Mouse (Mus musculus): ENCODE results near the gene 0610010F05Rik. TPM values are rescaled to one million over a fixed set of nuclear protein-coding genes. Genes with fewer than 3 reads are reported as not detected.

Gene 0610010F05Rik
- polyA plus RNA-seq (2015; fragmentation: Nextera tagmentation; extraction: Ambion mirVana) = 12.4 and 13.9 TPM in 2 replicates

DNA sequence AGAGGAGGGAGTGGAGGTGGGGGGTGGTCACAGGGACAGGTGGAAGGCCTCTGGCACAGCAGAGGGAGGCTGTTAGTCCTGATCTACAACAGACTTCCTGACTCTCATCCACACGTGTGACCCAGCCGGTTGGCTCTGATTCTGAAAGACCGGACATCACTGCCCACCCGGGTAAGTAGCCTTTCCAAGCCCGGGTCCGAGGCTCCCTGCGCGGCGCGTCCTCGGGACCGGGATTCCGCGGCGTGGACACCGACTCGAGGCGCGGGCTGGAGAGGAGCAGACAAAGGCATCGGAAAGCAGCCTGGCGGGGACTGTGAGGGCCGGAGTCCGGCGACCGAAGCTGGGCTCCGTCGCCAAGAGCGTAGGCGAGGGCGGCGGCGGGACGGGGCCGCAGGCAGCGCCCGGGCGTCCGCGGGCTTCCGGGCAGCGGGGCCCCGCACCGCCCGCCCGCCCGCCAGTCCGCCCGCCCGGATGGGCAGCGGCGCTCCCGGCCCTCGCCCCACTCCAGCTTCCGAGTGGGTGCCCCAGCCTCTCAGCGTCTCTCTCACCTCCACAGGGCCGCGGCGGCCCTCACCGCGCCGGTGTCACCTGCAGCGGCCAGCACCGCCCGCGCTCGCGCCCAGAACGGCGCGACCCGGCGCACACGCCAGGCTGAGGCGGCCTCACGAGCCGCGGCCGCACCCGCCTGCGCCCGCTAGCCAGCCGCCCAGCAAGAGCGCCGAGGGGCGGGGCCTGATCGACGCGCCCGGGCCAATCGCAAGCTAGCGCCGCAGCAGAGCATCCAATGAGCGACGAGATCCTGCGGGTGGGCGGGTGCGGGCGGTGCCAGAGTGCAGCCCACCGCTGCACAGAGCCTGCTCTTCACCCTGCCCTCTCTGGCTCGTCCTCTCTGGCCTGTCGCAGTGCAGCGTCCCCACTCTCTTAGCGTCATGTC is at the start of gene 0610010F05Rik:
0610010F05Rik (minus strand) TSS at position 695 of the 934 bp plus-strand sequence.
- no peak for TF ChIP-seq CTCF (IDR thresholded peaks at IDR 0.05; ENCODE audit: low read depth)
- no peaks in the 10 kb centered on the region for H3K4me1 ChIP-seq (replicated peaks; ENCODE audit: control insufficient read depth, insufficient read depth, low read length)
- no peaks in the 10 kb centered on the region for H3K36me3 ChIP-seq (ENCODE audit: control insufficient read depth, insufficient read depth)
- no peaks in the 10 kb centered on the region for H3K9me3 ChIP-seq (ENCODE audit: control insufficient read depth)
- peak within 1 kb of the TSS; percentile 87 for H3K27ac ChIP-seq (ENCODE audit: low read depth, low read length)
- whole genome bisulfite sequencing = under 1% methylated on average over 88 of the region's 103 CpGs
- no peaks in the 10 kb centered on the region for H3K27me3 ChIP-seq (replicated peaks; ENCODE audit: control insufficient read depth, insufficient read depth, low read length)
- ATAC-seq = peak; percentile 98
- peak within 1 kb of the TSS; percentile 95 for H3K4me2 ChIP-seq (replicated peaks; ENCODE audit: low read depth)
- H3K4me3 ChIP-seq (ENCODE audit: low read depth, low read length) = peak within 1 kb of the TSS; percentile 90
- peak within 1 kb of the TSS; percentile 89 for H3K9ac ChIP-seq (ENCODE audit: low read depth, low read length)

DNA sequence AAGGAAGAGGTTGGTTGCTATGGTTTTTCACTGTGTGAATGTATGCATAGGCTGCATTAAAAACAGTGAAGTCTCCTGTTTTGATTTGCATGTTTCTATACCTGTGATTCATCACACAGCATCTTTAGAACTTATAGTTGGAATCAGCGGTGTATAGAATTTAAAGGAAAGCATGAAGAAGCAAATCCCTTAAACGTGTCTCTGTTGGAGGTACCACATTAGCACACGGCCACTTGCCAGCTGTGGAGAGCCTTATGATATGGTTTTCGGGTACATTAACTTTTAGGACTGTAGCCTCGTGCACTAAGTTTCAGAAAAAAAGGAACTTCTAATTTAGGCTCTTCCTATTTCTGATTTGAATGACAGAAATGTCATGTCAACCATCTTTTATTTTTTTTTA is 49.1 kb upstream of the 0610010F05Rik start:
- no peak for TF ChIP-seq CTCF (IDR thresholded peaks at IDR 0.05; ENCODE audit: low read depth)

DNA sequence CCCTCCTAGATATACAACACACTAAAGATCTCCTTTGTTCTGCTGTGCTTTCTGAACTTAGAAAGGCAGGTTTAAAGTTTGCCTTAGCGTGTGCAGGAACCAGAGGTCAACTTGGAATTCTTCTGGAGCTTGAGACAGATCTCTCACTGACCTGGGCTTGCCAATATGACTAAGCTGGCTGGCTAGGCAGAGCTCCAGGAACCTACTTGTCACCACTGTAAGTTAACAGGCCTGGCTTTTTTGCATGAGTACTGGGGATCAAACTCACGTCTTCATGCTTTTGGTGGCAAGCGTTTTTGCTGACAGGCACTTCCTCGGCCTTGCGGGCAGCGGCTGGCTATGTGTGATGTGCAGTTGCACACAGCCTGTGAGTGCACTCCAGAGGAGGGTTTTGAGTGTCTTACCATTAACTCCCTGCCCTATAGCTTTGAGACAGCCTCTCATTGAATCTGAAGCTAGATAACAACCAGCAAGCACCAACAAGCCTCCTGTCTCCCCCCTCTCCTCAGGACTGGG is 47.1 kb upstream of the 0610010F05Rik start:
- Histone ChIP-seq H3K4me1 (replicated peaks; ENCODE audit: control insufficient read depth, insufficient read depth, low read length) (no peaks in the 10 kb centered on the region), H3K9ac (ENCODE audit: low read depth, low read length) (no peak overlapping the region), H3K27me3 (replicated peaks; ENCODE audit: control insufficient read depth, insufficient read depth, low read length) (no peaks in the 10 kb centered on the region), H3K4me2 (replicated peaks; ENCODE audit: low read depth) (no peak overlapping the region), H3K9me3 (ENCODE audit: control insufficient read depth) (no peaks in the 10 kb centered on the region), H3K4me3 (ENCODE audit: low read depth, low read length) (no peak overlapping the region), H3K27ac (ENCODE audit: low read depth, low read length) (no peak overlapping the region), H3K36me3 (ENCODE audit: control insufficient read depth, insufficient read depth) (peaks cover 39% of the 10 kb centered on the region)
- TF ChIP-seq CTCF (IDR thresholded peaks at IDR 0.05; ENCODE audit: low read depth) = no peak
- 98% methylated on average over 6 of the region's 6 CpGs for WGBS
- no peak for ATAC-seq

More for the DNA sequence above, 49.1 kb upstream of the 0610010F05Rik start:
- Histone ChIP-seq H3K27me3 (replicated peaks; ENCODE audit: control insufficient read depth, insufficient read depth, low read length) (no peaks in the 10 kb centered on the region), H3K27ac (ENCODE audit: low read depth, low read length) (no peak overlapping the region), H3K9ac (ENCODE audit: low read depth, low read length) (no peak overlapping the region), H3K4me3 (ENCODE audit: low read depth, low read length) (no peak overlapping the region), H3K4me2 (replicated peaks; ENCODE audit: low read depth) (no peak overlapping the region), H3K36me3 (ENCODE audit: control insufficient read depth, insufficient read depth) (peaks cover 38% of the 10 kb centered on the region), H3K9me3 (ENCODE audit: control insufficient read depth) (no peaks in the 10 kb centered on the region), H3K4me1 (replicated peaks; ENCODE audit: control insufficient read depth, insufficient read depth, low read length) (no peaks in the 10 kb centered on the region)
- ATAC-seq = no peak
- WGBS = 88% methylated on average over 5 of the region's 5 CpGs

DNA sequence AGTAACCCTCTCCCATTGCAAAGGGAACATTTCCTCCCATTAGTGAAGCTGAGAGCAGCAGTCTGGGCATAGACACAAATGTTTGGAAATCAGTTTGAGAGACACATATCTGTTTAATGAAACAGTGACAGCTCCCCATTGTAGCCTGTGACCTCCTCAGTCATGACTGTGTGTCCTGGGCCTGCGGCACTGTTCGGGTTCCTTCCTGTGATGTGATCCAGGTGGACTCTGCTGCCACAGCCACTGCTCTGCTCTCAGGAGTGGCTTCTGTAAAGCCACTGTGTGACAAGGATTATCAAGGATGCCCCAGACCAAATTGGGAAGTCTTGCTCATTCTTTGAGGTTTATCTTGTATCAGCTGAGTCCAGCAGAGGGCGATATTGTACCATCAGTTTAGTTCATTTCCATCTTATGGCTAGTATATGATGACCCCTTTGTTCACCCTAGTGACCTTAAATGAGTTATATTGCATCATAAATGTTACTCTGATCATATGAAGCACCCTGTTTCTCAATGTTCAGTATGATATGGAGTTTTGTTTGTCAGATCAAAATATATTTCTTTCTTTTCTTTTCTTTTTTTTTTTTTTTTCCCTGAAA is 45.7 kb upstream of the 0610010F05Rik start:
- 34% methylated on average over 3 of the region's 3 CpGs for WGBS
- no peaks in the 10 kb centered on the region for H3K27me3 ChIP-seq (replicated peaks; ENCODE audit: control insufficient read depth, insufficient read depth, low read length)
- no peaks in the 10 kb centered on the region for H3K9me3 ChIP-seq (ENCODE audit: control insufficient read depth)
- peaks cover 46% of the 10 kb centered on the region for H3K36me3 ChIP-seq (ENCODE audit: control insufficient read depth, insufficient read depth)
- ATAC-seq = 0 out of 2 replicates have a peak, but pooled peaks have one; percentile 33
- no peak overlapping the region for H3K27ac ChIP-seq (ENCODE audit: low read depth, low read length)
- H3K9ac ChIP-seq (ENCODE audit: low read depth, low read length) = no peak overlapping the region
- no peaks in the 10 kb centered on the region for H3K4me1 ChIP-seq (replicated peaks; ENCODE audit: control insufficient read depth, insufficient read depth, low read length)
- peak; percentile 86 for TF ChIP-seq CTCF (IDR thresholded peaks at IDR 0.05; ENCODE audit: low read depth)
- no peak overlapping the region for H3K4me3 ChIP-seq (ENCODE audit: low read depth, low read length)
- no peak overlapping the region for H3K4me2 ChIP-seq (replicated peaks; ENCODE audit: low read depth)

DNA sequence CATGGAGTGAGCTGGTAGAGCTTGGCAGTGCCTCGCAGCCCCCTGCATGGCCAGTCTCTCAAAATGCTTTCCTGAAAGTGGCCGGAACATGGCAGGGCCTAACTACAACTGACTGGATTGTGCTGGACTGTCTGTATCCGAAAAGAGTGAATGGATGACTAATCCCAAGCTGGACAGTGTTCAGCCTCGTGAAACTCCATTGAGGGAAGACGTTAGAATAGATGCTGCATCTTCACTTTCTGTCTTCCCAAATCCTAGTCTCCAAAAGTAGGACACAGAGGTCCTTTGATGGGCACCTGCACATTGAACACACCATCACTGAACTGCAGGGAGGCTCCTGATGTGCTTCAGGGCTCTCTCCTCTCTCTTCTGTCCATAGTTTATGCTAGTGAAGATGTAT is 42.7 kb upstream of the 0610010F05Rik start:
- Histone ChIP-seq H3K9ac (ENCODE audit: low read depth, low read length) (no peak overlapping the region), H3K36me3 (ENCODE audit: control insufficient read depth, insufficient read depth) (peaks cover 53% of the 10 kb centered on the region), H3K9me3 (ENCODE audit: control insufficient read depth) (no peaks in the 10 kb centered on the region), H3K27ac (ENCODE audit: low read depth, low read length) (no peak overlapping the region), H3K4me3 (ENCODE audit: low read depth, low read length) (no peak overlapping the region), H3K27me3 (replicated peaks; ENCODE audit: control insufficient read depth, insufficient read depth, low read length) (no peaks in the 10 kb centered on the region), H3K4me2 (replicated peaks; ENCODE audit: low read depth) (no peak overlapping the region), H3K4me1 (replicated peaks; ENCODE audit: control insufficient read depth, insufficient read depth, low read length) (no peaks in the 10 kb centered on the region)
- ATAC-seq = no peak
- 88% methylated on average over 5 of the region's 5 CpGs for WGBS
- TF ChIP-seq CTCF (IDR thresholded peaks at IDR 0.05; ENCODE audit: low read depth) = no peak

DNA sequence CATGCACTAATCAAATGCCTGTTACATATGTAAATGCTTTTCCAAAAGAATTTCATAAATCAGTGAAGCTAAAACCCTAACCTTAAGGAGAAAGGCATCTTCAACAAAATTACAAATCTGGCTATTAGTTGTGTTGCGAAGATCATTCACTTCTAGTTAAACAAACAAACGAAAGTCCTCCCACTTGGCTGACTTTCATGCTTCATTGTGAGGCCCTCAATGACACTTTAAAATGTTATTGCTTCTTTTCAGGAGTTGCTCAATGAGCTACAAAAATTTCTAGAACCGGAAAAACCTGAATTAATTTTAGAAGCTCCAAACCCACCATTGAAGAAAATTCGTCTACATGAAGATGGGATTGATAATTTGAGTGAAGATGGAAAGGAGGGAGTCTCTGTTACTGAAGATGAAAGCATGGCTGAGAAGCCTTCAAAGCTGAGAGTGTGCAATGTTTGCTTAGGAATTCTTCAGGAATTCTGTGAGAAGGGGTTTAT is 38.9 kb upstream of the 0610010F05Rik start:
- no peak for TF ChIP-seq CTCF (IDR thresholded peaks at IDR 0.05; ENCODE audit: low read depth)
- H3K9me3 ChIP-seq (ENCODE audit: control insufficient read depth) = no peaks in the 10 kb centered on the region

More for the DNA sequence above, 38.9 kb upstream of the 0610010F05Rik start:
- peaks cover 34% of the 10 kb centered on the region for H3K36me3 ChIP-seq (ENCODE audit: control insufficient read depth, insufficient read depth)
- ATAC-seq = no peak
- H3K9ac ChIP-seq (ENCODE audit: low read depth, low read length) = no peak overlapping the region
- H3K27me3 ChIP-seq (replicated peaks; ENCODE audit: control insufficient read depth, insufficient read depth, low read length) = no peaks in the 10 kb centered on the region
- no peaks in the 10 kb centered on the region for H3K4me1 ChIP-seq (replicated peaks; ENCODE audit: control insufficient read depth, insufficient read depth, low read length)
- H3K4me2 ChIP-seq (replicated peaks; ENCODE audit: low read depth) = no peak overlapping the region
- no peak overlapping the region for H3K27ac ChIP-seq (ENCODE audit: low read depth, low read length)
- 59% methylated on average over 4 of the region's 4 CpGs for WGBS
- H3K4me3 ChIP-seq (ENCODE audit: low read depth, low read length) = no peak overlapping the region

Data from intestine, postnatal 0 days (tissue).